Mouse (Mus musculus) cerebellum, postnatal 14 days (tissue): ENCODE data around the gene Prl7a1.

Experiments
- DNase-seq, 2 experiments: peaks; one replicate each; pipeline ENCODE4 v3.0.0; 2021; ENCODE audit warnings: mixed read lengths in 2 of 2

The Prl7a1 gene

GRCm38 (mm10) chr13:27642393-27642792 lies at the start of gene Prl7a1:
Gene Prl7a1, minus strand, starts transcription at chr13:27642493.
- no peak for DNase-seq

GRCm38 (mm10) chr13:27667936-27668335 lies 25.6 kb upstream of the Prl7a1 start, which contains the start of gene Prl7a2:
Gene Prl7a2, minus strand, starts transcription at chr13:27668036.
- no peak for DNase-seq

GRCm38 (mm10) chr13:27660747-27661146 lies 18.5 kb upstream of the Prl7a1 start:
- DNase-seq, result no peak

GRCm38 (mm10) chr13:27610482-27610881 lies 31.8 kb downstream of the Prl7a1 start, which contains the start of gene Prl7b1:
Gene Prl7b1, minus strand, starts transcription at chr13:27610582.
- no peak for DNase-seq
